ENCODE assay signal across 8 mouse cellular contexts in the genomic region with DNA sequence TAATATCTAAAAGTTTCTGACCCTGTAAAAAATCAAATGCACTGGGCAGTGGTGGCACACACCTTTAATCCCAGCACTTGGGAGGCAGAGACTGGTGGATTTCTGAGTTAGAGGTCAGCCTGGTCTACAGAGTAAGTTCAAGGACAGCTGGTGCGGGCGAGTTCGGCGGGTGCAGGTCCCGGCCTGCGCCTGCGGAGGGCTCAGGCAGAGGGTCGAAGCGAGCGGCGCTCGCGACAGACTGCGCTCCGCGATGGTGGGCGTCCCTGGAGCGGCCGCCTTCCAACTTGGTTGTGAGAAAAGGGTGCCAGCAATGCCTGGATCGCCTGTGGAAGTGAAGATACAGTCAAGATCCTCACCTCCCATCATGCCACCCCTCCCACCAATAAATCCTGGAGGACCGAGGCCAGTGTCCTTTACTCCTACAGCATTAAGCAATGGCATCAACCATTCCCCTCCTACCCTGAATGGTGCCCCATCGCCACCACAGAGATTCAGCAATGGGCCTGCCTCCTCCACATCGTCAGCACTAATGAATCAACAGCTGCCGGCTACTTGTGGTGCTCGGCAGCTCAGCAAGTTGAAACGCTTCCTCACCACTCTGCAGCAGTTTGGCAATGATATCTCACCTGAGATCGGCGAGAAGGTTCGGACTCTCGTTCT.
DNase-seq lines count a peak whose midpoint lies in the region; ATAC-seq lines count a peak whose summit lies in the region.
"Not testable (repeated sequence)": the region's sequence is repeated elsewhere in the genome, so short reads cannot be mapped to it uniquely, and the experiment has no call there.

No protein-coding gene starts in this region.

- H3K4me1 ChIP-seq in hindbrain, embryonic 10.5 days (replicated peaks); kidney, embryonic 14.5 days (ENCODE audit: control insufficient read depth, insufficient read depth, low read length); liver, embryonic 16.5 days (ENCODE audit: control insufficient read depth, low read depth, low read length); midbrain, embryonic 14.5 days (ENCODE audit: control insufficient read depth, insufficient read depth, low read length); stomach, embryonic 14.5 days (ENCODE audit: control insufficient read depth, insufficient read depth, low read length): not testable (repeated sequence)

- 12% methylated on average over 30 of the region's 30 CpGs for WGBS in hindbrain, embryonic 10.5 days
- 23% methylated on average over 18 of the region's 30 CpGs for WGBS in kidney, embryonic 14.5 days
- 14% methylated on average over 30 of the region's 30 CpGs for WGBS in liver, embryonic 16.5 days (ENCODE audit: insufficient replicate concordance)
- 12% methylated on average over 30 of the region's 30 CpGs for WGBS in midbrain, embryonic 14.5 days
- 13% methylated on average over 29 of the region's 30 CpGs for WGBS in stomach, embryonic 14.5 days

- H3K9ac ChIP-seq in kidney, embryonic 14.5 days (ENCODE audit: low read depth, low read length); liver, embryonic 16.5 days (ENCODE audit: low read depth, low read length); midbrain, embryonic 14.5 days (replicated peaks; ENCODE audit: low read length); stomach, embryonic 14.5 days (replicated peaks; ENCODE audit: low read depth, low read length): not testable (repeated sequence)

- peak overlapping the region; percentile 34 for H3K4me3 ChIP-seq in hindbrain, embryonic 10.5 days
- not testable (repeated sequence) for H3K4me3 ChIP-seq in kidney, embryonic 14.5 days (ENCODE audit: low read length); liver, embryonic 16.5 days (ENCODE audit: low read depth, low read length); midbrain, embryonic 14.5 days (replicated peaks; ENCODE audit: low read depth, low read length); stomach, embryonic 14.5 days (ENCODE audit: low read depth, low read length)

- H3K9me3 ChIP-seq in hindbrain, embryonic 10.5 days; kidney, embryonic 14.5 days (ENCODE audit: control insufficient read depth, low read length); liver, embryonic 16.5 days (replicated peaks; ENCODE audit: control insufficient read depth, low read length); midbrain, embryonic 14.5 days (ENCODE audit: control insufficient read depth, low read length); stomach, embryonic 14.5 days (ENCODE audit: control insufficient read depth, low read depth, low read length): not testable (repeated sequence)

- not testable (repeated sequence) for H3K27ac ChIP-seq in hindbrain, embryonic 10.5 days; kidney, embryonic 14.5 days (ENCODE audit: low read depth, low read length); liver, embryonic 16.5 days (ENCODE audit: low read length); midbrain, embryonic 14.5 days (replicated peaks; ENCODE audit: low read depth, low read length); stomach, embryonic 14.5 days (ENCODE audit: low read length)

- H3K36me3 ChIP-seq in hindbrain, embryonic 10.5 days; kidney, embryonic 14.5 days (ENCODE audit: control insufficient read depth, insufficient read depth, low read length); liver, embryonic 16.5 days (ENCODE audit: control insufficient read depth, insufficient read depth); midbrain, embryonic 14.5 days (ENCODE audit: control insufficient read depth, insufficient read depth, low read length); stomach, embryonic 14.5 days (ENCODE audit: control insufficient read depth, insufficient read depth, low read length): not testable (repeated sequence)

- not testable (repeated sequence) for H3K27me3 ChIP-seq in hindbrain, embryonic 10.5 days (ENCODE audit: insufficient read depth, poor library complexity, severe bottlenecking); kidney, embryonic 14.5 days (ENCODE audit: control insufficient read depth, insufficient read depth, low read length); liver, embryonic 16.5 days (ENCODE audit: control insufficient read depth, insufficient read depth, low read depth, low read length); midbrain, embryonic 14.5 days (ENCODE audit: control insufficient read depth, insufficient read depth, low read length); stomach, embryonic 14.5 days (ENCODE audit: control insufficient read depth, insufficient read depth, low read length)

- DNase-seq in ES-CJ7 (ENCODE audit: low read depth, low spot score): peak; percentile 4
- peak; percentile 3 for DNase-seq in hindbrain, embryonic 10.5 days (ENCODE audit: low spot score)
- DNase-seq in midbrain, embryonic 14.5 days: not testable (repeated sequence)

- peak; percentile 92 for ATAC-seq in erythroblast, adult 5-6 weeks (replicated peaks; ENCODE audit: low FRiP score, poor library complexity, severe bottlenecking)
- ATAC-seq in granulocyte monocyte progenitor cell, adult 5-6 weeks (replicated peaks; ENCODE audit: poor library complexity, severe bottlenecking): peak; percentile 86
- ATAC-seq in kidney, embryonic 14.5 days (ENCODE audit: low FRiP score, low TSS enrichment): peak; percentile 80; the same call in 1 of the 2 replicates
- ATAC-seq in liver, embryonic 16.5 days (ENCODE audit: low read depth): 0 out of 2 replicates have a peak, but pooled peaks have one; percentile 54
- ATAC-seq in midbrain, embryonic 14.5 days (ENCODE audit: low FRiP score, low TSS enrichment): peak; percentile 73
- peak; percentile 65; the same call in 1 of the 2 replicates for ATAC-seq in stomach, embryonic 14.5 days (ENCODE audit: insufficient number of reproducible peaks, insufficient read depth, low FRiP score, low read depth)

- H3K4me2 ChIP-seq in kidney, embryonic 14.5 days (replicated peaks; ENCODE audit: low read depth, low read length); liver, embryonic 16.5 days (ENCODE audit: low read depth, low read length): not testable (repeated sequence)
- H3K4me2 ChIP-seq in midbrain, embryonic 14.5 days (ENCODE audit: low read length): peak overlapping the region; percentile 38
- peak overlapping the region; percentile 25; the same call in 1 of the 2 replicates for H3K4me2 ChIP-seq in stomach, embryonic 14.5 days (replicated peaks; ENCODE audit: low read depth, low read length)
